Mouse (Mus musculus) mammary gland, adult 2 months (tissue): ENCODE measurements around the gene Pcsk6. TPM values are rescaled to one million over a fixed set of nuclear protein-coding genes. Genes with fewer than 3 reads are reported as not detected.

Source experiments
- polyA plus RNA-seq: library from polyadenylated mRNA; depleted of rRNA; stranded (reverse); fragments of >200 nt; gene quantifications from 2 replicates; pipeline ENCODE4 v1.2.3, GENCODE M21; 2012; ENCODE audit warnings: low replicate concordance; rRNA removed

Pcsk6 gene
- 23.3 and 30.7 TPM in 2 replicates for polyA plus RNA-seq

GRCm38 (mm10) chr7:65861591-65862472 is at the start of gene Pcsk6:
Gene Pcsk6 (plus strand): TSS chr7:65861734.

GRCm38 (mm10) chr7:66043552-66044459 is 182.3 kb downstream of the Pcsk6 start, which contains the start of gene Gm45213:
Gene Gm45213 (plus strand): TSS chr7:66043602.

GRCm38 (mm10) chr7:66058703-66059102 is 197.2 kb downstream of the Pcsk6 start, which contains the start of gene Snrpa1:
Gene Snrpa1 (plus strand): TSS chr7:66059003.

GRCm38 (mm10) chr7:66079364-66080230 is 218.1 kb downstream of the Pcsk6 start, which contains the start of gene Selenos:
Gene Selenos (plus strand): TSS chr7:66079649.

Other genes starting within 250 kb of the Pcsk6 start
- gene Tarsl2, start 216.8 kb upstream of the Pcsk6 start, polyA plus RNA-seq = 3.6 and 5.2 TPM in 2 replicates
- 102 and 150 TPM in 2 replicates for gene Tm2d3, start 170.6 kb upstream of the Pcsk6 start, polyA plus RNA-seq
- gene Gm45213, start 181.9 kb downstream of the Pcsk6 start, polyA plus RNA-seq = not detected in 2 replicates
- 5.3 and 7.7 TPM in 2 replicates for gene Snrpa1, start 197.3 kb downstream of the Pcsk6 start, polyA plus RNA-seq
- gene Selenos, start 217.9 kb downstream of the Pcsk6 start, polyA plus RNA-seq = 66.0 and 110 TPM in 2 replicates
- 11.4 and 12.9 TPM in 2 replicates for gene Chsy1, start 247.8 kb downstream of the Pcsk6 start, polyA plus RNA-seq